Mouse (Mus musculus) olfactory bulb, adult 2 months (tissue): Measurements from ENCODE around the gene Frmd4b.
"Not testable (repeated sequence)": the region's sequence is repeated elsewhere in the genome, so short reads cannot be mapped to it uniquely, and the experiment has no call there.

Experiments
- CTCF ChIP-seq: fragments of 200-500 bp; IDR thresholded peaks from 2 replicates; pipeline ENCODE4 v1.5.1; 2012; ENCODE audit warnings: low read depth, mild to moderate bottlenecking, low read length, moderate library complexity; ENCODE audit not compliant: insufficient read depth
- POLR2A ChIP-seq: fragments of 200-500 bp; IDR thresholded peaks from 2 replicates; pipeline ENCODE4 v1.6.1; 2012; ENCODE audit warnings: mild to moderate bottlenecking, low read depth, low read length, moderate library complexity; ENCODE audit not compliant: insufficient read depth

DNA sequence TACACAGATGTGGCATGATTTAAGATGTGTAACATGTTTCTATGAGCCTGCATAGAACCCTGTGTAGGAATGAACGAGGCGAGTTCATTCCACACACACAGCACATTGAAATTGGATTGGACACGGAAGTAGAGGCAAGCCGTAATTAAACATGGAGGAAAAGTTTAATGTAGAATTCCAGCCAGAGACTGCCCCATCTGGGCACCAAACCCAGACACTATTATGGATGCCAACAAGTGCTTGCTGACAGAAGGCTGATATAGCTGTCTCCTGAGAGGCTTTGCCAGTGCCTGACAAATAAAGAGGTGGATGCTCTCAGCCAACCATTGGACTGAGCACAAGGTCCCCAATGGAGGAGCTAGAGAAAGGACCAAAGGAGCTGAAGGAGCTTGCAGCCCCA, 201.8 kb downstream of the Frmd4b start:
- not testable (repeated sequence) for TF ChIP-seq CTCF, POLR2A
